Mouse (Mus musculus) mouse embryonic stem cell (cell line): ENCODE measurements around the gene Taldo1.

Source experiments
- in situ Hi-C, 2 experiments: fragments of 300-500 bp; cut with MboI; formaldehyde crosslinking; loops; 1 replicate in 1 of 2; 3 replicates in 1 of 2; pipeline ENCODE4 v1.14.3; 2019 to 2020; ENCODE audit warnings: low sequenced_read_pairs in 2 of 2, low pct_unique_long_range_greater_than_20kb in 1 of 2, mixed read lengths in 1 of 2; ENCODE audit not compliant: unreplicated experiment in 1 of 2

Gene Taldo1

GRCm38 (mm10) chr7:141391625-141392551 is at the start of gene Taldo1:
Gene Taldo1 (plus strand): TSS chr7:141392199.
- in situ Hi-C loops: no loop called here

- in situ Hi-C loops: no loop called here
Measured at GRCm38 (mm10) chr7:141343230-141343629, 48.8 kb upstream of the Taldo1 start.

- in situ Hi-C loops: no loop called here
Measured at GRCm38 (mm10) chr7:141343696-141344095, 48.3 kb upstream of the Taldo1 start.

GRCm38 (mm10) chr7:141344787-141345186 is 47.2 kb upstream of the Taldo1 start:
- in situ Hi-C loops: no loop called here

GRCm38 (mm10) chr7:141351061-141351460 is 40.9 kb upstream of the Taldo1 start:
- in situ Hi-C loops: no loop called here

GRCm38 (mm10) chr7:141355051-141355450 is 36.9 kb upstream of the Taldo1 start:
- in situ Hi-C loops: no loop called here

GRCm38 (mm10) chr7:141355626-141356326 is 36.2 kb upstream of the Taldo1 start:
- in situ Hi-C loops: no loop called here

- in situ Hi-C loops: no loop called here
Measured at GRCm38 (mm10) chr7:141356971-141357370, 35.0 kb upstream of the Taldo1 start.

GRCm38 (mm10) chr7:141361510-141361909 is 30.5 kb upstream of the Taldo1 start:
- in situ Hi-C loops: no loop called here

GRCm38 (mm10) chr7:141363106-141363751 is 28.8 kb upstream of the Taldo1 start:
- in situ Hi-C loops: no loop called here

- in situ Hi-C loops: no loop called here
Measured at GRCm38 (mm10) chr7:141363752-141364125, 28.3 kb upstream of the Taldo1 start.

GRCm38 (mm10) chr7:141364349-141365048 is 27.5 kb upstream of the Taldo1 start:
- in situ Hi-C loops: no loop called here

- in situ Hi-C loops: no loop called here
Measured at GRCm38 (mm10) chr7:141365049-141365445, 27.0 kb upstream of the Taldo1 start.

- in situ Hi-C loops: no loop called here
Measured at GRCm38 (mm10) chr7:141367358-141367757, 24.6 kb upstream of the Taldo1 start.

GRCm38 (mm10) chr7:141369918-141370317 is 22.1 kb upstream of the Taldo1 start:
- in situ Hi-C loops: no loop called here

- in situ Hi-C loops: no loop called here
Measured at GRCm38 (mm10) chr7:141371942-141372595, 19.9 kb upstream of the Taldo1 start.

- in situ Hi-C loops: no loop called here
Measured at GRCm38 (mm10) chr7:141373611-141374010, 18.4 kb upstream of the Taldo1 start.

GRCm38 (mm10) chr7:141374399-141374798 is 17.6 kb upstream of the Taldo1 start:
- in situ Hi-C loops: no loop called here
